Mouse (Mus musculus) embryo, embryonic 10.5 days (tissue): ENCODE results near the gene Crhr2.

Experiments used
- DNase-seq: peaks from one replicate; pipeline ENCODE4 v3.0.0-alpha.2; 2015; ENCODE audit warnings: low spot score

Crhr2 gene

DNA sequence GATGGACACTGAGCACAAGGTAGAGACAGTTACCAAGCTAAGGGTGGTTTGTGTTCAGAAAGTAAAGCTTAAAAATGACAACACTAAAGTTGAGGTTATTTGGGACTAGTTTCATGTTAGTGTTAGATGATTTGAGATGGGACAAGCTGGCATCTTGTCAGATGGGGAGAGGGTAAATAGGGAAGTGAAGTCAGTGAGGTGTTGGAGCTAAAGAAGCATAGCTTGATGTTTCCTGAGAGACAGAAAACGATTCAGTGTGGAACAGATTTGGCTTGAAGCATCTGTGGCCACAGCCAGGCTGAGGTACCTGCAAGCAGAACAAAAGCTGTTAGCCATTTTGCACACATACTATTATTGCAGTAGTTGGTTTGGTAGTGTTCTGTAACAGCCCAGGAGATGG, 87.5 kb downstream of the Crhr2 start:
- no peak for DNase-seq

DNA sequence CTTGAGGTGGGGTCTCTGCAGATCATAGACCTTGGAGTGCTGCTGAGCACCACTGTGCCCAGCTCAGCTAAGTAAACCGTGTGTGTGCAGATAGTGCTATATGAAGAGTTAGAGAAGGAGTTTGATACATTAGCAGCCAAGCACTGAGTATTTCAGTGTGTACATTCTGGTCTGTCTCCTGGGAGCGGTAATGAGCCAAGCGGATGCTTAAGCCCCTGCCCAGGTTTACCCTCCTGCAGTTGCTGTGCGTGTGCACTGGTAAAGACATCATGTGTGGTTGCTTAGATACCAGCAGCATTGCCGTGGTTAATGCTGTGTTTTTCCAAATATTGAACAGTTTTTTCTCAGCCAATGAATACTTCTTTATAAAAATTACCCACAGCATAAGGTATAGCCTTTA, 88.3 kb downstream of the Crhr2 start:
- no peak for DNase-seq

DNA sequence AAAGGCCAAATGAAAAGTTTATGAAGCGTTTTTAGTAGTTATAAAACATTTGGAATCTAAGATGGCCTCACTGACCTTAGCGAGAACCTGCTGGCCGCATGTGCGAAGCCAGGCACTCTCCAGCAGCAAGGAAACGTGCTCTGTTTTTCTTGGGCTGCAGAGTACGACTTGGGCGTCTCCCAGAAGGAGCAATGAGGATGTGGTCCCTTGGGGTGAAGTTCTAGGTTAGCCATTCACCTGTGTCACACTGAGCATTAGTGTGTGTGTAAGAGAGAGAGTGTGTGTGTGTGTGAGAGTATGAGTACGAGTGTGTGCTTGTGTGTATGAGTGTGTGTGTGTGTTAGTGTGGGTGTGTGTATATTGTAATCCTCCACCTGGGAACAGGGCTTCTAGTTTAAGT, 89.6 kb downstream of the Crhr2 start:
- no peak for DNase-seq
